Mouse (Mus musculus) E14TG2a.4 (cell line): ENCODE results near the gene Tbc1d1.

ENCODE experiments used
- CTCF ChIP-seq: conservative IDR thresholded peaks from 2 replicates; pipeline ENCODE4 v1.5.1; 2014; ENCODE audit warnings: low read length
- NANOG ChIP-seq: IDR thresholded peaks from 2 replicates; pipeline ENCODE4 v1.6.1; 2014; ENCODE audit warnings: borderline replicate concordance, low read length, mixed read lengths

GRCm38 (mm10) chr5:64336767-64337408 is 180.8 kb downstream of the Tbc1d1 start:
- no peak for TF ChIP-seq CTCF
- TF ChIP-seq NANOG = no peak
